Mouse (Mus musculus) c-Kit-negative CD71-positive TER-119-positive erythroid progenitor cells, embryonic 14.5 days (primary cell): Measurements from ENCODE around the gene Timm10b.

Source experiments
- DNase-seq: peaks from one replicate; pipeline ENCODE4 v3.0.0-alpha.2; 2013; ENCODE audit warnings: low read depth, low spot score

The Timm10b gene

GRCm38 (mm10) chr7:105640233-105640893 is 507 bp downstream of the Timm10b start, which contains the start of the genes Arfip2 and Gm45799:
Gene Arfip2, minus strand, starts transcription at chr7:105640416.
Gene Gm45799, plus strand, starts transcription at chr7:105640552.
- peak; percentile 90 for DNase-seq

GRCm38 (mm10) chr7:105640894-105641255 is 1.0 kb downstream of the Timm10b start:
- peak; percentile 20 for DNase-seq

GRCm38 (mm10) chr7:105641936-105642335 is 2.1 kb downstream of the Timm10b start:
- no peak for DNase-seq

GRCm38 (mm10) chr7:105650639-105651435 is 11.0 kb downstream of the Timm10b start, which contains the start of gene Dnhd1:
Gene Dnhd1, plus strand, starts transcription at chr7:105650827.
- DNase-seq, result peak; percentile 33

- no peak for DNase-seq
Observed at GRCm38 (mm10) chr7:105685541-105686197, 45.8 kb downstream of the Timm10b start.

- no peak for DNase-seq
Observed at GRCm38 (mm10) chr7:105690875-105691274, 51.0 kb downstream of the Timm10b start.
